Mouse (Mus musculus) limb, embryonic 15.5 days (tissue): ENCODE measurements around the gene Cdt1. TPM values are rescaled to one million over a fixed set of nuclear protein-coding genes. Genes with fewer than 3 reads are reported as not detected.

Source experiments
- ATAC-seq: fragments of 200-750 bp; cut with Nextera tagmentation; 2 replicates; pipeline ENCODE4 v1.8.0; 2017; ENCODE audit warnings: low read depth, moderate TSS enrichment; ENCODE audit not compliant: insufficient number of reproducible peaks, low FRiP score, low TSS enrichment
- H3K27ac ChIP-seq: fragments of 300-500 bp; sonication (generic); 2 replicates; pipeline ENCODE4 v1.5.1; 2015; ENCODE audit warnings: moderate library complexity, mild to moderate bottlenecking, inconsistent platforms
- H3K27me3 ChIP-seq: fragments of 300-500 bp; sonication (generic); 2 replicates; pipeline ENCODE4 v1.6.1; 2015; ENCODE audit warnings: inconsistent platforms
- H3K36me3 ChIP-seq: fragments of 300-500 bp; sonication (generic); 2 replicates; pipeline ENCODE4 v1.6.1; 2015; ENCODE audit warnings: inconsistent platforms
- H3K4me1 ChIP-seq: fragments of 300-500 bp; sonication (generic); 2 replicates; pipeline ENCODE4 v1.6.1; 2015; ENCODE audit warnings: inconsistent platforms
- H3K4me2 ChIP-seq: fragments of 300-500 bp; sonication (generic); 2 replicates; pipeline ENCODE4 v1.6.1; 2015; ENCODE audit warnings: mild to moderate bottlenecking, inconsistent platforms
- H3K4me3 ChIP-seq: fragments of 300-500 bp; sonication (generic); 2 replicates; pipeline ENCODE4 v1.5.1; 2015; ENCODE audit warnings: mild to moderate bottlenecking, inconsistent platforms
- H3K9ac ChIP-seq: fragments of 300-500 bp; sonication (generic); 2 replicates; pipeline ENCODE4 v1.6.1; 2015; ENCODE audit warnings: inconsistent platforms
- H3K9me3 ChIP-seq: fragments of 300-500 bp; sonication (generic); 2 replicates; pipeline ENCODE4 v1.6.1; 2016; ENCODE audit warnings: inconsistent platforms
- WGBS: fragments of 180-500 bp; shearing (Covaris S2); methylation state at CpG from one replicate; pipeline ENCODE4 v1.1.7; 2015; 5-methylcytosine and 5-hydroxymethylcytosine counted together
- polyA plus RNA-seq: library from polyadenylated mRNA; unstranded; fragments of >200 nt; fragmentation: Nextera tagmentation; extraction: Ambion mirVana; gene quantifications from 2 replicates; pipeline ENCODE4 v1.2.1, GENCODE M21; 2015

The Cdt1 gene
- polyA plus RNA-seq, 1 experiment from 2014 or later, result 31.8 TPM

GRCm38 (mm10) chr8:122605367-122605766 is 37.6 kb downstream of the Cdt1 start:
- no peaks in the 10 kb centered on the region for H3K9me3 ChIP-seq
- 70% methylated on average over 4 of the region's 4 CpGs for WGBS
- ATAC-seq, result no peak
- 0 out of 2 replicates have a peak, but pooled peaks cover 4% of the 10 kb centered on the region for H3K36me3 ChIP-seq
- no peak overlapping the region for H3K4me2 ChIP-seq
- no peak overlapping the region for H3K4me3 ChIP-seq
- H3K4me1 ChIP-seq, result peaks cover 1% of the 10 kb centered on the region; the same call in 1 of the 2 replicates
- H3K27ac ChIP-seq, result no peak overlapping the region
- H3K27me3 ChIP-seq, result no peaks in the 10 kb centered on the region
- H3K9ac ChIP-seq, result no peak overlapping the region

- peaks cover 7% of the 10 kb centered on the region for H3K4me1 ChIP-seq
- no peak for ATAC-seq
- WGBS, result 75% methylated on average over 11 of the region's 12 CpGs
- no peaks in the 10 kb centered on the region for H3K9me3 ChIP-seq
- no peak overlapping the region for H3K4me2 ChIP-seq
- H3K4me3 ChIP-seq, result no peak overlapping the region
- no peaks in the 10 kb centered on the region for H3K27me3 ChIP-seq
- H3K36me3 ChIP-seq, result no peaks in the 10 kb centered on the region
- no peak overlapping the region for H3K27ac ChIP-seq
- no peak overlapping the region for H3K9ac ChIP-seq
Measured at GRCm38 (mm10) chr8:122606810-122607209, 39.0 kb downstream of the Cdt1 start.

GRCm38 (mm10) chr8:122610209-122610608 is 42.4 kb downstream of the Cdt1 start:
- no peak for ATAC-seq
- Histone ChIP-seq H3K4me2 (peak overlapping the region; percentile 96; the same call in 1 of the 2 replicates), H3K9ac (no peak overlapping the region), H3K9me3 (no peaks in the 10 kb centered on the region), H3K4me1 (peaks cover 20% of the 10 kb centered on the region), H3K27me3 (no peaks in the 10 kb centered on the region), H3K4me3 (peak overlapping the region; percentile 72), H3K36me3 (peaks cover 19% of the 10 kb centered on the region), H3K27ac (no peak overlapping the region)
- WGBS, result 58% methylated on average over 4 of the region's 4 CpGs

- Histone ChIP-seq H3K27me3 (no peaks in the 10 kb centered on the region), H3K27ac (peak overlapping the region; percentile 75; the same call in 1 of the 2 replicates), H3K4me2 (peak overlapping the region; percentile 96), H3K4me1 (peaks cover 24% of the 10 kb centered on the region), H3K4me3 (peak overlapping the region; percentile 72), H3K36me3 (peaks cover 22% of the 10 kb centered on the region), H3K9ac (peak overlapping the region; percentile 61), H3K9me3 (no peaks in the 10 kb centered on the region)
- WGBS, result 4% methylated on average over 20 of the region's 20 CpGs
- 0 out of 2 replicates have a peak, but pooled peaks have one; percentile 3 for ATAC-seq
Measured at GRCm38 (mm10) chr8:122610612-122611277, 42.9 kb downstream of the Cdt1 start.

GRCm38 (mm10) chr8:122611295-122612133 is 43.7 kb downstream of the Cdt1 start, which contains the start of the genes Galns and Trappc2l:
Gene Galns (minus strand): TSS chr8:122611463.
Gene Trappc2l (plus strand): TSS chr8:122611640.
- WGBS, result under 1% methylated on average over 57 of the region's 57 CpGs

GRCm38 (mm10) chr8:122616181-122616905 is 48.5 kb downstream of the Cdt1 start:
- Histone ChIP-seq H3K27me3 (no peaks in the 10 kb centered on the region), H3K4me1 (peaks cover 38% of the 10 kb centered on the region), H3K4me2 (no peak overlapping the region), H3K27ac (peak overlapping the region; percentile 62), H3K9ac (no peak overlapping the region), H3K4me3 (no peak overlapping the region), H3K36me3 (peaks cover 22% of the 10 kb centered on the region), H3K9me3 (no peaks in the 10 kb centered on the region)
- ATAC-seq, result no peak
- 55% methylated on average over 9 of the region's 9 CpGs for WGBS

More at GRCm38 (mm10) chr8:122611295-122612133, 43.7 kb downstream of the Cdt1 start, which contains the start of the genes Galns and Trappc2l:
- H3K9me3 ChIP-seq, result no peaks in the 10 kb centered on the region
- H3K4me1 ChIP-seq, result peaks cover 32% of the 10 kb centered on the region
- H3K4me2 ChIP-seq, result peak within 1 kb of the TSS; percentile 96
- peak within 1 kb of the TSS; percentile 78 for H3K27ac ChIP-seq
- ATAC-seq, result peak; percentile 97
- H3K9ac ChIP-seq, result peak within 1 kb of the TSS; percentile 64
- H3K36me3 ChIP-seq, result peaks cover 22% of the 10 kb centered on the region
- H3K27me3 ChIP-seq, result no peaks in the 10 kb centered on the region
- H3K4me3 ChIP-seq, result peak within 1 kb of the TSS; percentile 72

- Histone ChIP-seq H3K4me2 (no peak overlapping the region), H3K4me3 (no peak overlapping the region), H3K27ac (no peak overlapping the region), H3K9me3 (no peaks in the 10 kb centered on the region), H3K4me1 (peaks cover 27% of the 10 kb centered on the region), H3K36me3 (peaks cover 21% of the 10 kb centered on the region), H3K27me3 (no peaks in the 10 kb centered on the region), H3K9ac (no peak overlapping the region)
- WGBS, result 28% methylated on average over 5 of the region's 7 CpGs
- ATAC-seq, result no peak
Measured at GRCm38 (mm10) chr8:122617947-122618546, 50.2 kb downstream of the Cdt1 start.

- Histone ChIP-seq H3K4me1 (peaks cover 25% of the 10 kb centered on the region), H3K27me3 (no peaks in the 10 kb centered on the region), H3K9ac (no peak overlapping the region), H3K27ac (no peak overlapping the region), H3K4me3 (no peak overlapping the region), H3K36me3 (peaks cover 14% of the 10 kb centered on the region), H3K4me2 (no peak overlapping the region), H3K9me3 (no peaks in the 10 kb centered on the region)
- ATAC-seq, result no peak
- 77% methylated on average over 6 of the region's 6 CpGs for WGBS
Measured at GRCm38 (mm10) chr8:122618660-122619378, 51.0 kb downstream of the Cdt1 start.

GRCm38 (mm10) chr8:122620446-122620845 is 52.6 kb downstream of the Cdt1 start:
- 27% methylated on average over 5 of the region's 5 CpGs for WGBS
- Histone ChIP-seq H3K4me1 (peaks cover 24% of the 10 kb centered on the region), H3K4me3 (no peak overlapping the region), H3K4me2 (no peak overlapping the region), H3K27me3 (no peaks in the 10 kb centered on the region), H3K9ac (no peak overlapping the region), H3K36me3 (peaks cover under 1% of the 10 kb centered on the region; the same call in 1 of the 2 replicates), H3K27ac (no peak overlapping the region), H3K9me3 (no peaks in the 10 kb centered on the region)
- no peak for ATAC-seq

- no peak within 1 kb of the TSS for H3K4me3 ChIP-seq
- H3K4me1 ChIP-seq, result peaks cover 13% of the 10 kb centered on the region
- ATAC-seq, result no peak
- 63% methylated on average over 6 of the region's 6 CpGs for WGBS
- H3K27ac ChIP-seq, result no peak within 1 kb of the TSS
- H3K36me3 ChIP-seq, result no peaks in the 10 kb centered on the region
- no peaks in the 10 kb centered on the region for H3K27me3 ChIP-seq
- H3K4me2 ChIP-seq, result no peak within 1 kb of the TSS
- H3K9me3 ChIP-seq, result no peaks in the 10 kb centered on the region
- H3K9ac ChIP-seq, result no peak within 1 kb of the TSS
Measured at GRCm38 (mm10) chr8:122622727-122623126, 54.9 kb downstream of the Cdt1 start, which contains the start of gene Pabpn1l. Gene Pabpn1l (minus strand): TSS chr8:122622739.
